Mouse (Mus musculus): ENCODE measurements at regions not wholly inside any gene's neighbourhood (a gene's known extent, or its start where the extent isn't known, plus 50 kb on each side); places are given as distances from the start of the nearest gene placed in this dataset.
A peak's percentile ranks its signal among the peaks of the same experiment; 100 is the strongest.

DNA sequence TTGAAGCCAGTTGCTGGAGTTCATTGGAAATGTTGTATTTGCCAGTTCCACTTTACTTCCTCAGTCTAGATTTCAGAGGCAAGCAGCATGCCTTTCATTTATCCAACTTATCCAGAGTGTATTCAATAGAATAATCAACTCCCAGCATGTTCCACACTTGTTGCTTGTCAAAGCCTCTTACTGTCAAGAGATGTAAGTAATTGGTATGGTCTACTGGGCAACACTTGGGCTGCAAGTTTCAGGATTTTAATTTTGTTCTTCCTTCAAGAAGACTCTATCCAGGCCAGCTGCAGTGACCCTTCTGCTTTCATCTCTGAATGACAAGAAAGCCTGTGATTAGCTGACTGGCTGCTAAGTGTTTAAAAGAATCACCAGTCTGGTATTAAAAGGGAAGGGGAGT lies 3131.6 kb upstream of the Lrrc6 start:
- DNase-seq (ENCODE audit: low read depth, low spot score) = no peak

DNA sequence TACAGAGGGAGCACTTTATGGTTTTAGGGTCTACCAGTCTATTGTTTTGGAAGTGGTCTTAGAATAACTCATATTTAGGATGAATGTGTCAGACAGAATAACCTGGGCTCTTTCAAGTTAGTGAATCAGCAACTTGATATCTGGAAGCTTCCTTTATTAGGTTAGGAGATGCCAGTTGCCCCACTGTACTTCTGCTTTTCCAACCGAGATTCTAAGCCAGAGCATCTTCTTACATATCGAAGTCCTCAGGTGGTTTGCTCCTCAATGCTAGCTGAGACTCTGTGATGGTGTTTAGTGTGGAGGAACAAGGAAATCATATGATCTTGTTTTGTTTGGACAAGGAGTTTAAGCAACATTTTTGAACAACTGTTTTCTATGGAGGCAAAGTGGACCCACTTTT lies 3117.3 kb upstream of the Lrrc6 start:
- no peak for DNase-seq (ENCODE audit: low read depth, low spot score)

DNA sequence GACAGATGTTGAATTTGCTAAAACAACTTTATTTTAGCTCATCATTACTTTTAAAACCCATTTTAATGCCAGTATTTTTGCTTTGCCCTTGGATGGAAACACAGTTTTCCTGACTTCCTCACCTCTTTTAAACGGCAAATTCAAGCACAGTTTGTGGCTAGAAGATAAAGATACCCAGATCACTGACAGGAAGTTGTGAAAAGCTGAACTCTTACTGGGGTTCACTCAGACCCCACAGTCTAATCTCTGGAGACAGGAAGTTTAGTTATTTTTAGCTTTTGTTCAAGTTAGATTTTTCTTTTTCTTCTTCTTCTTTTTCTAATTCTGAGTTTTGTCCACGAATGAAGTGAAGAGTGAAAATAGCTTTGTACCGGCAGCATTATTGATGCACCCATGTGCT lies 3113.3 kb upstream of the Lrrc6 start:
- DNase-seq (ENCODE audit: low read depth, low spot score) = no peak

DNA sequence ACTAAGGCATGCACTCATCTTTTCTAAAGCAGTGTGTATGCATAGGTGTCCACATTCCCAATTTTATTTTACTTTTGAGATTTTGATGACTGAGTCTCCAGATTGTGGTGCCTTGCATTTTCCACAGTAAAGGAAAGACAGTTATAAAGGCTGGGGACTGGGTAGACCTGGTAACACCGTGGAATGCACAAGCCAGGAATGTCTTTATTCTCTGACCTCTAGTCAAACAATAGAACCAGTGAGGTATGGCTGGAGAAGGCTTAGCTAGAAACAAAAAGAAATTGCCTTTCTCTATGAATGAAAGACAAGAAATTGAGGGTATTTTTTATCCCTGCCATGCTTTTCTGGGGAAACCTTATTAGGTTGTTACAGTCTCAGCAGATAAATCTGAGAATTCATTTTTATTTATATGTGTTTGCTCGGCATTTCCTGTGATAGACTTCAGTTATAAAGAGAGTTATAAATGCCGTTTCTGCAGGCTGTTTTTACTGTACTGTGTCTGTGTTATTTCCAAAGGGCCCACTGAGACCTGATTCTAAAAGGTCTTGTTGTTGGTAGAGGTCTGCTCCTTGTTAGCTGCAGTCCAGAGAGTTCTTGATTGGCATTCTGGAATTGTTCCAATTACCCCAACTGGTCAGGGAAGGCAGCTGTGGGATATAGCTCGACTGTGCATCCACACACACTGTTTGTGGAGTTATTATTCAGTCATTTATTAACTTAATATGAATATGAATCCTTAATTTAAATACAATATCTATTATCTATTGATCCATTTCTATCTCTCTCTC lies 3090.7 kb upstream of the Lrrc6 start:
- DNase-seq (ENCODE audit: low read depth, low spot score) = no peak

DNA sequence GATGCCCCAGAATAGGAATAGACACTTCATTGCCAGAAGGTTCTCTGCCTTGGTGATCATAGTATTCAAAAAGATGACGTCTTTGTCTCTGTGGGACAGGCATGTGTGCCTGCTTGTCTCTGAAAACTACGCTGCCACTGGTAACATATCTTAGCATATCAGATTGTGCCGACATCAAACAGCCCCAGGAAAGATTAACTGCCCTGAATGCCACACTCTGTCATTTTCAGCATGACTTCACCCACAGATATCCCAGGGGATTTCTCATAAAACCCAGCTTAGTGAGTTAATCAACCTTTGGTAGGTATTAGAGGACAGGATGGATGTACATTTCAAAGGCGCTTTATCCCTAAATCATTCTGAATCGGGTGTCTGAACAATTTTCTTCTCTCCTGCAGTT lies 3087.4 kb upstream of the Lrrc6 start:
- peak; percentile 2 for DNase-seq (ENCODE audit: low read depth, low spot score)

DNA sequence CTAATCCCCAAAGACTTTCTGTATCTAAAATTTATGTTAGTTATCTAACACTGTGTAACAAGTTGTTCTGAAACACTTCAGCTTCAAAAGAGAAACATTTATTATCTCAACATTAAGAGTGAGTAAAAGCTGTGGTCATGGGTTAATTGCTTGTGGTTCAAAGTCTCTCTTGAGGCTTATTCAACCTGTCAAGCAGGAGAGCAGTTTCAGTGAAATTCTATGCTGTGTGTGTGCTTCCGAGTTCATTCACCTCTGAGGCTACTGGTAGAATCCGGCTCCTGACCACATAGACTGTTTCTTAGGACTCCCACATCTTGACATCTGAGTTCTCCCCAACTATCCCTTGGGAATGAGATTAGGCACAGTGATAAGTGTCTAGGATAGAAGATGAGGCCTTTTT lies 3076.0 kb upstream of the Lrrc6 start:
- DNase-seq (ENCODE audit: low read depth, low spot score) = no peak

DNA sequence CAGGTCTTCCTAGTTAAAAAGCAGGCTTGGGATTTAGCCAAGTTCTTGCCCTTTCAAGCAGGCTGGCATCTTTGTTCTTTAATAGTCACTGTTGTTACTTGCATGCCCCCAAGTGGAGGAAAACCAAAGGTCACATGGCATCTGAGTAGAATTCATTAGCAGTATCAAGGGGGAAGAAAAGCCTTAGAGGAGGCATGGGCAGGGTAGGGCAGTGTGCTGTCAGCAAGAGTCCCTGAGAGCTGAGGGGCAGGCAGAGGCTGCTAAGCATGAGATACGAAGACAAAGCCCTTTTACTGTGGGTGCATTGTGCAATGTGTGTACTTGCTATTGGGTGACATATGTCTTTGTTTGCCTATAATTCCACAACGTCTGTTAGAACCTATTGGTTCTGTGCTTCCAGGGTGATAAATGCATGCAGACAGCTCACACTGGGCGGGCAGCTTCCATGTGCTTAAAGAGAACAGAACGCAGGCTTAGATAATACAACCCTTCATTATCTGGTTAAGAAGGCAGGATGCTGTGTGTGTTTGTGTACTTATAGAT lies 3075.0 kb upstream of the Lrrc6 start:
- DNase-seq (ENCODE audit: low read depth, low spot score) = peak; percentile 26

DNA sequence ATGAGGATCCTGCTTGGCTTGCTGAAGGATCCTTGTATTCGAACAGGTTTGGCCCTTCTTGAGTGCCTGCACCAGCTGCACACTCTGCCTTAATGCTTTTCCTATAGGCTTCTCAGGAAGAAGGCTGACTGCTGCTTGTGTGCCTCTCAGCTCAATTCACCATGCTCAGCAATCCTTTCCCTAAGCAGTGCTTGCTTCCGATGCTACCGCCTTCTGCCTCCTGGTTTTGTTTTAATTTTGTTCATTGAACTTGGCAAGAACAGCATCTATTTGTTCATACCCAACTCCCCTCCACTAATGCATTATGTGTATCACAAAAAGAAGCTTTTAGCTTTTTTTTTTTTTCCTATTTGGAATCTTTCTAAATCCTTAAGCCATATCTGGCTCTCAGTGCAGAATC lies 3053.5 kb upstream of the Lrrc6 start:
- DNase-seq (ENCODE audit: low read depth, low spot score) = no peak

DNA sequence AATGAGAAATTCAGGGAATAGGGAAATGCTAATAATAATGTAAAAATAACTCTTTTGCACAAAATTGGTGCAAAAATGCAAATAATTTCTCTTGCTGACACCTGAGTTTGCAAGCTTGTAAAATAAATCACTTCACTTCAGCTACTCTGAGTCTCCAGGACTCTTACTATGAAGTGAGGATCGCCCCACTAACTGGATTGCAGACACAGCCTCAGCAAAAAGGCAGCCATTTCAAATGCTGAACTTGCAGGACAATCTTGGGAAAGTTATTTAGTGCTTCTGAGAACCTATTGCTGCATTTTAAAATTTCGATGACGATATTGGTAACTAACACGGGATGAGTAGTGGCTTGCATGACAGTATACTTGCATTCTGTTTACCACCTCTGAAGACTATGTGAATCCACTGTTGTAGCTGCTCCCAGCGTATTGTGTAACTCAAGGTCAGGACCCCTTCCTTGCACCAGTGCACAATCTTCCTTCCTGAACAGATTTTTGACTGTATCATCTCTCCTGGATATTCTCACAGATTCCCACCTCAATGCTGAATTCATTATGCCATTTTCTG lies 3051.4 kb upstream of the Lrrc6 start:
- no peak for DNase-seq (ENCODE audit: low read depth, low spot score)

DNA sequence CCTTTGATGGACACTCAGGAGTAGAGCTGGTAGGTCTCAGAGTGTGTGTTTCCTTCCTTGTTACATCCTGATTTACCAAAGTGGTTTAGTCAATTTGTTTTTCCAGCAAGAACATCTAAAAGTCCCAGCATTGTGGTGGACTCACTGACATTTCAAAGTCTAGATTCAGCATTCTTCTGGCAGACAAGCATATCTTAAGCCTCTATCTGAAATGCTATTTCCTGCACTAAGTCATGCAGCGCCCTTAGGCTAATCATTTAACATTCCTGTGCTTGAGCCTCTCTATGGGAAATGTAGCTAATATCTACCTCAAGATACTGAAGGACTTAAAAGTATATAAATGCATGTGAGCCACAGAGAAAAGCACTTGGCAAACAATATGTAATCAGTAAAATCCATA lies 3050.3 kb upstream of the Lrrc6 start:
- peak; percentile 1 for DNase-seq (ENCODE audit: low read depth, low spot score)

DNA sequence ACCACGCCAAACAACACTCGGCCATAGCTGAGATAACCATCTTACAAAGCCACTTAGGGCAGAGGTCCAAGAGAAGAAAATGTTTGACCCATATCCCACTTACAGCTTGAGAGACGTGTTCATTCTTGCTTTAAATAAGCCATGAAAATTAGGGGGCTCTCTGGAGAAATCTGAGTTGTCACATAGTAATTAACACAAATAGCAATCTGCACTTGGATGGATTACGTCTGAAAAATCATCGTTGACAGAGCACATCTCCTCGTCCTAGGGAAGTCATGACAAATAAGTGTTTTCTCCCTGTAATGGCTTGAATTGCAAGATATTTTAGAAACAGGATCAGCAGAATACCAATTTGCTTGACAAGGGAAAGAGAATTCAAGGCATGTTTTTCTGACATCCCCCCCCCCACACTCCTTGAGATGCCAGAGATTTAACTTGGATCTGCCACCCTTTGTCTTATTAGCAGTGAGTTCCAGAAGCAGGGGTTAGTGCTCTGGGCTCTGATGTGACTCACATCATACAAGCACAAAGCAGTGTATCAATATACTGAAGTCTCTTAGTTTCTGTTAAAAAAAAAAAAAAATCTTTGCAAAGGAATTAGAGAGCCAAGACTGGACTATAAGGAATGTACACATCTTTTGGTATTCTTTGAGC lies 3025.9 kb upstream of the Lrrc6 start:
- DNase-seq (ENCODE audit: low read depth, low spot score) = no peak

DNA sequence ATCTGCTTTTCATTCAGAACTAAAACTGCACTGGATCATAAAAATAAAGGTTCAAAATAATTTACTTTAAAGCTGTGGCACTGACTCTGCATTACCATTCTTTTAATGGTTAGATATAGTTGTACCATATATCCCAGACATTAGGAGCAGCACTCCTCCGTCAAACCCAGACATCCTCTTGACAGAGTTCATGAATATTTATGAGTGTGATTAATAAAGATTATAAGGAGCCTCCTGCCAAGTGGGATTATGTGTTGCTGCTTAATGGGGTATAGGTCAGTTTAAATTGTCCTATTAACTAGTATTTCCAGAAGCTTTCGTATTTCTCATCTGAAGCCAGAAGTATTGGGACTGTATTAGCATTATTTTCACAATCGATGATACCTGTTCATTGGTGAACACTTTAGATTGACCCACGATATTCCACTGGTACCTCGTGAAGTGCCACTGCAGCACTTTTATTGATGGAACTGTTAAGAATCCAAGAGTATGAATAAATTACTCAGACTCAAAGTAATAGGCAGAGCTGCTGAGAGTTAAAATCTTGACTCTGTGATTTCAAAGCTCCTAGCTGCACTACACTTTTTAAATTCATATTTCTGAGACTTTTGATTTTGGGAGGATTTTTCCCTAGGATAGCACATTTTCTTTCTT lies 2983.8 kb upstream of the Lrrc6 start:
- DNase-seq (ENCODE audit: low read depth, low spot score) = no peak

DNA sequence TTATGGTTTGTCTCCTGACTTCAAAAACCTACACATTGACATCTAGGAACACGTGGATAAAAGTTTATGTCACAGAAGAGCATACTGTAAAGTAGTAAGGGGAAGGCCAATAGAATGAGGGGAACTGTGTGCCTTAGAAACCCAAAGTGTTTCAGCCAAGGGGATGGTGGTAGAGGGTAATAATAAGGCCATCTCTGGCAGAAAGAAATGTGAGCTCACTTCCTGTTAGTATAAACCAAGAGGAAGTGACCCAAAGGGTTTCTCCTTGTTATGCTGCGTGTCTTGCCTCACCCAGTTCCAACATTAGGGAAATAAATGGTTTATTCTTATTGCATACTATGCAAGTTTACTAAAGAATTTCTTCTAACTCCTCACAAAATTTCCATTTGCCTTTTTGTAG lies 2982.4 kb upstream of the Lrrc6 start:
- DNase-seq (ENCODE audit: low read depth, low spot score) = no peak

DNA sequence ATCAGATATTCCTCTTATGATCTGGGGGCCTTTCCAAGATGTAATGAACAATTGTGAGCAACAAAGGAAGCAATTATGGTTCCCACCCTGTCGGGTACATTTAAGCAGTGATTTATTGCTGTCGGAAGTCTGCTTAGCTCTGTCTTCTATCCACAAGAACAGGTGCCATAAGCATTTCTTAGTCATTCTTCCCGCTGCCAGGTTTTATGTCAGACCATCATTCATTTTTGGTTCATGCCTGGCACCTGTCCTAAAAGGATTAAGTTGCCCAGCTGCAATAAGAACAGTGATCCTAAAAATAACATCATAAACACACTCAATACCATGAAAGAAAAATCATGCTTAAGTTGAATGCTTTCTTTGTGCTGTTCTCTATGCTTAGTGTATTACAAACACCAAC lies 2980.4 kb upstream of the Lrrc6 start:
- peak; percentile 11 for DNase-seq (ENCODE audit: low read depth, low spot score)

DNA sequence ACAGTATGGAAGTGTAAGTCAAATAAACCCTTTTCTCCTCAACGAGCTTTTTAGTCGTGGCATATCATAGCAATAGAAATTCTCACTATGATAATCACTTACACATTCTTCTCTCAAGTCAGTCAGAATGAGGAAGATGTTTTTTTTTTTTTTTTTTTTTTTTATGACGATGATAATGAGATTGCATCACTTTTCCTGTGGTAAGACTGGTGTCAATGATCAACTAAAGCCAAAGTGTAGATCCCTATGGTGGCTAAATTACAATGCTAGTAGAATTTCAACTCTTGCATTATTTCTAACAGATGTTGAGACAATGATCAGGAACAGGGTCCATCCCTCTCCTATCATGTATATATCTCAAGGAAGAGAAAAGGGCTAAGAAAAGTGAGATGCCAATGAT lies 2976.3 kb upstream of the Lrrc6 start:
- DNase-seq (ENCODE audit: low read depth, low spot score) = no peak

DNA sequence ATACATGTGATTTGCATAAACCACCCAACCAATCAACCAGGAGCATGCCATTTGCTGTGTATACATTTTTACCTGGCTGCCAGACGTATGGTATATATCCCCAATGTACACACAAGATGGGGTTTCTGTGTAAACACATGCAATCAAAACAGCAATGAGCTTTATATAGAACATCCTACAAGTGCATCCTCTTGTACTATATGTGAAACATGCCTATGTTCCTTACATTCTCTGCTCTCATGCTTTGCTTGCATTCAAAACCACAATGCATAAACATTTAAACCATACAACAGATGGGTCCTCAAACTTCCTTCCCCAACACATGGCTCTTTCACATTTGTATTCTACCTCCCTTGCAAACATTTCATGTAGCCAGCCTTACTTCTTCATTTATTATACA lies 2968.9 kb upstream of the Lrrc6 start:
- DNase-seq (ENCODE audit: low read depth, low spot score) = no peak

DNA sequence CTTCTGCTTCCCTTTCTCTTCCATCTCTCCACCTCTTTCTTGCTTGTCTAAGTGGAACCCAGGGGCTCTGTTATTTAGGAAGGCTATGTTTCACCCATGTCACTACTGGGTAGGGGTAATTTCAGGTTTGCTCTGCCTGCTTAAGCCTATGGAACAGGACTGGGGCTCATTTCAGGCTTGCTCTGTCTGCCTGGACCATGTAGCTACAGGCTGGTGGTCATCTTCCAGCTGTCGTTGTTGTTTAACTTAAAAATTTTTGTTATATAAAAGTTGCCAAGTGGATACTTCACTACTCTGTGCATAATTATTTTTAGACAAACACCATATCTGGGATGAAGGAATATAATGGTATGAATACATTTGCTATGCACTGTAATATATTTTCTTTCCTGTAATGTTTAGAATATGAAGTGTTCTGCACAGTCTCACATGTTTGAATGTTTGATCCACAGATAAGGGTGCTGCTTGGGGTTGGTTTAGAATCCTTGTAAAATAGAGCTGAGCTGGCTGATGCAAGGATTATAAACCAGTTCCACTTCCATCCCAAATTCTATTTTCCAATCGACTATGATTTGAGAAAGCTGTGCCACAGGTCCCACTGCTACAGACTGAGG lies 2960.0 kb upstream of the Lrrc6 start:
- no peak for DNase-seq (ENCODE audit: low read depth, low spot score)

DNA sequence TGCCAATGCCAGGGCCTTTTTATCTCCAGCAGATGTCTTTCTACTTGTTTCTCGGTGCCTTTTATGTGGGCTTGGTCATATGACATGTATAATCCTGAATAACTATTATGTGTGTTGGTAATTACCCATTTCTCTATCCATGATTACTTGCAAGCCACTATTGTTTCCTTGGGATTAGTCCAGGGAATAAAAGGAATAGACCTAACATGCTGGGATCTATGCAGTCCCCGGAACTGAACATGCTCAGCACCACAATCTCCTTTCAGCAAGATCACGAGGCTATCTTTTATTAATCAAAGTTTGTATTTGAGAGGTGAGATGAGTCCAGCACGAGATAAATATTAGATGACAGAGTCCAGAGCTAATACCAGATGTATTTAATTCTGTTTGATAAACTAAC lies 2956.8 kb upstream of the Lrrc6 start:
- no peak for DNase-seq (ENCODE audit: low read depth, low spot score)

DNA sequence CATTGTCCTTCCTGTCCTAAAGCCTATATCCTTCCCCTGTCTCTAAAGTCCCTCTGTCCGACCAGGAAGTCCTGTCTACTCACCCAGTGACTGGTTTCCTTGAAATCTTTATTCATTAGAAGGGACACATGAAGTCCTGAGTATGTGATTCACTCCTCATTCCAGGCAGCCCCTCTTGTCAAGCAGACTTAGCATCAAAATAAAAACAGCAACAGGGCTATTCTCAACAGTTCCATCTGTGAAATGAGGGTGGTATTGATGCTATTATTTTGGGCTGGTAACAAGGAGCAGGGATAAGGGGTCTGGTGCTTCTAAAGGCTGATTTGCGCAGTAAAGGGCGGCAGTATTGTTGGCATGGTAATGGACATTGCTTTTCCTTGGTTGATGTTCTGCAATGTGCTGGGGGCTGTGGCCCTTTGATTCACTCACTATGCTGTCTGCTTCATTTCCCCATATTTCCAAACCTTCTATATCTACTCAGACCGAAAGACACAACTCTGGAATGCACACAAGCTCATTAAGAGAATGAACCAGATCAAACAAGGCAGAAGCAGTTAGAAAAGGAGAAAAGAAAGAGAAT lies 2955.6 kb upstream of the Lrrc6 start:
- no peak for DNase-seq (ENCODE audit: low read depth, low spot score)

DNA sequence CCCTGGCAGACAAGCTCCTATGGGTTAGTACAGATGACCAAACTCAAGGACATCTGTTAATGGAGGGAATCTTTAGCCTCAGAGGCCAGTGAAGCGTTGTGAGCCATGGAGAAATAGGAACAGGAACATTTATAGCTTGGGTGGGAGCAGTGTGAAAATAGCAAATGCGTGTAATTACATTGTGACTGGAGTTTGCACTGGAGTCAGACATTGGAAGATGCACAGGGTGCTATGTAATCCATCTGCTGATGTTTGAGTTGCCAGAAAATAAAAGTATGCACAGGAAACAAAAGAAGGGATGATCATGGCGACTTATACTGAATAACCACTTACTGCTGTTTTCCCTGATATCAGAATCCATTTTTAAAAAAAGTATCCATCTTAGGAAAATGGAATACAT lies 2940.3 kb upstream of the Lrrc6 start:
- no peak for DNase-seq (ENCODE audit: low read depth, low spot score)

DNA sequence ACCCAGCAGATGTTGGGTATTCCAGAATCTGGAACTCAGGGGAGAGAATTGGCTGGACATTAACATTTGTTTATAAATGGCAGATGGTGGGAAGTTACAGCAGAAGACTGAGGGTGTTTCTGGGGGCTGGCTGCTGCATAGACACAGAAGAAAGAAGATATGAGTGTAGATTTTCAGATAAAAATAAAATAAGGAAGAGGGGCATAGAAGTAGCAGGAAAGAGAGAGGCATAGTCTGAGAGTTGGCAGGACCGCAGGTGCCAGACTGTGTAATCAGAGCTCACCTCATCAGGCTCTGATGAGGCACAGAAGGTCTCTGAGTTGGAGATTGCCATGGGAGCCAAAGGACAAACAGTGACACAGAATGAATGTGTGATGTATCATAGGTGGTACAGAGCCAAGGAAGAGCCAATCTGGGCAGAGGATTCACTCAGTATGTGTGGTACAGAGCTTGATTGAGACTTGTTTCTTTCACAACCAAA lies 2912.9 kb upstream of the Lrrc6 start:
- DNase-seq (ENCODE audit: low read depth, low spot score) = no peak

Data from forelimb bud, embryonic 11.5 days (tissue).